Mouse (Mus musculus): Measurements from ENCODE around the gene Sult2b1. TPM values are rescaled to one million over a fixed set of nuclear protein-coding genes. Genes with fewer than 3 reads are reported as not detected.

Sult2b1 gene
- total RNA-seq, 2 experiments from 2014 or later = 6.3 to 7.0 TPM

- no peak for DNase-seq
Observed at GRCm38 (mm10) chr7:45770427-45771082, 13.9 kb downstream of the Sult2b1 start.

GRCm38 (mm10) chr7:45767500-45767899 lies 17.0 kb downstream of the Sult2b1 start:
- no peak for DNase-seq

- DNase-seq = no peak
Observed at GRCm38 (mm10) chr7:45766764-45767163, 17.7 kb downstream of the Sult2b1 start.

- no peak for DNase-seq
Observed at GRCm38 (mm10) chr7:45765995-45766394, 18.5 kb downstream of the Sult2b1 start.

GRCm38 (mm10) chr7:45760151-45760550 lies 24.3 kb downstream of the Sult2b1 start:
- no peak for DNase-seq

GRCm38 (mm10) chr7:45759400-45759799 lies 25.1 kb downstream of the Sult2b1 start:
- DNase-seq = no peak

GRCm38 (mm10) chr7:45755703-45756102 lies 28.8 kb downstream of the Sult2b1 start:
- DNase-seq = no peak

- no peak for DNase-seq
Observed at GRCm38 (mm10) chr7:45750162-45750561, 34.3 kb downstream of the Sult2b1 start.

- DNase-seq = no peak
Observed at GRCm38 (mm10) chr7:45749401-45749800, 35.1 kb downstream of the Sult2b1 start.

GRCm38 (mm10) chr7:45748110-45748509 lies 36.4 kb downstream of the Sult2b1 start:
- no peak for DNase-seq

- no peak for DNase-seq
Observed at GRCm38 (mm10) chr7:45747450-45747849, 37.0 kb downstream of the Sult2b1 start.

- DNase-seq = no peak
Observed at GRCm38 (mm10) chr7:45746518-45746917, 38.0 kb downstream of the Sult2b1 start.

GRCm38 (mm10) chr7:45744387-45744786 lies 40.1 kb downstream of the Sult2b1 start:
- DNase-seq = no peak

GRCm38 (mm10) chr7:45742338-45742737 lies 42.1 kb downstream of the Sult2b1 start:
- DNase-seq = peak; percentile 84

GRCm38 (mm10) chr7:45741777-45742176 lies 42.7 kb downstream of the Sult2b1 start:
- DNase-seq = peak in 1 of 2 experiments; percentile 40

- DNase-seq = no peak
Observed at GRCm38 (mm10) chr7:45741308-45741707, 43.2 kb downstream of the Sult2b1 start.

- no peak for DNase-seq
Observed at GRCm38 (mm10) chr7:45739820-45740219, 44.6 kb downstream of the Sult2b1 start.

- DNase-seq = peak; percentile 70 to 81
Observed at GRCm38 (mm10) chr7:45739162-45739763, 45.2 kb downstream of the Sult2b1 start.

- no peak for DNase-seq
Observed at GRCm38 (mm10) chr7:45733477-45733876, 51.0 kb downstream of the Sult2b1 start.

GRCm38 (mm10) chr7:45730727-45731431 lies 53.6 kb downstream of the Sult2b1 start:
- no peak for DNase-seq

GRCm38 (mm10) chr7:45727625-45728024 lies 56.8 kb downstream of the Sult2b1 start:
- no peak for DNase-seq

GRCm38 (mm10) chr7:45726419-45726818 lies 58.0 kb downstream of the Sult2b1 start:
- no peak for DNase-seq

GRCm38 (mm10) chr7:45725713-45726112 lies 58.8 kb downstream of the Sult2b1 start, which contains the start of gene Spaca4:
Gene Spaca4 (minus strand): TSS chr7:45725813.
- no peak for DNase-seq

- DNase-seq = no peak
Observed at GRCm38 (mm10) chr7:45725151-45725550, 59.3 kb downstream of the Sult2b1 start.

Data from layer of hippocampus, postnatal 36 days (tissue).